Mouse (Mus musculus): ENCODE data around the gene Acot13.
A peak's percentile ranks its signal among the peaks of the same experiment; 100 is the strongest.

The Acot13 gene

GRCm38 (mm10) chr13:24830756-24831352, 486 bp downstream of the Acot13 start:
- peak; percentile 11 for DNase-seq (ENCODE audit: low read depth, low spot score)

DNA sequence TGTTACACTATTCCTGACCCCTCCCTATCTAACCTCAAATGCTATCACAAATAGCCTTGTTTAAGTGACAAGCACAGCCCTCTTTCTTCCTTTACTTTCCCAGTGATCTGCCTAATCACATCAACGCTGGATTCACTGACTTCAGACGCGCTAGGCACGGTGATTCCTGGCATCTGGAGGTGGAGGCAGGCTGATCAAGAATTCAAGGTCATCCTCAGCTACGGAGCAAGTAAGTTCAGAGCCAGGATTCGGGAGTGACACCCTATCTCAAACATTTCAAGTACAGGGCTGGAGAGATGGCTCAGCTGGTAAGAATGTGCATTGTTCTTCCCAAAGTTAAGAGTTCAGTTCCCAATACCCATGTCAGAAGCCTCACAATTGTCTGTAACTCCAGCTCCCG, 5.2 kb downstream of the Acot13 start:
- no peak for DNase-seq (ENCODE audit: low read depth, low spot score)

- no peak for DNase-seq (ENCODE audit: low read depth, low spot score)
These were observed 5.8 kb downstream of the Acot13 start for GRCm38 (mm10) chr13:24825587-24825986.

- no peak for DNase-seq (ENCODE audit: low read depth, low spot score)
These were observed 6.7 kb downstream of the Acot13 start for GRCm38 (mm10) chr13:24824647-24825046.

DNA sequence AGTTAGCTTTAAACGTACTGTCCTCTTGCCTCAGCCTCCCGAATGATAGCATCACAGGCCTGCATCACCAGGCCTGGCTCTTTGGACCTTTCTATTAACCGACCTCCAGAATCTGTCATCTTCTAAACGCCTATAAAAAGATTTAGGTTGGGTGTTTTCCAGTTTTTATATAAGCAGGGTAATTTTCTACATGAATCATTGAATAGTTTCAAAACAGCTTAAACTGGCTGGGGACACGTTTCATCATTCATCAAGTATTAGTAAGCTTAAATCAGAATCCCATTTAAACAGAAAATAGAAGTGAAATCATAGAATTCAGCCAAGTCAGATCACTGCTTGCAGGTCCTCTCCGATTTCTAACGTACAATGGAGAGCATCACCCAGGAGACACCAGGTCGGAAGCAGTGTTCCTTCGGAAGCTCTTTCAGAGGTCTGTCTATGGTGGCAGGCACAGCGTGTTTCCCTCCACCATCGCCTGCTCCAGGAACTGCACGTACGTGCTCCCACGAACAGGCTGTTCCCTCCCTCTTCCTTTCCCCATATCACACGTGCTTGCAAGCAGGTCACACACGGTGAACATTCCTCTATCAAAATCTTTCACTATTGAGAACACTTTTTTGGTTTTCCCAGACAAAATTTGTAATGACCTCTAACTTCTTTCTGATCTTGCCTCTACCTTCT, 8.5 kb downstream of the Acot13 start:
- DNase-seq (ENCODE audit: low read depth, low spot score), result no peak

- DNase-seq (ENCODE audit: low read depth, low spot score), result no peak
These were observed 11.4 kb downstream of the Acot13 start for GRCm38 (mm10) chr13:24819931-24820330.

- DNase-seq (ENCODE audit: low read depth, low spot score), result peak; percentile 12
These were observed 14.9 kb downstream of the Acot13 start for GRCm38 (mm10) chr13:24816125-24817092.

DNA sequence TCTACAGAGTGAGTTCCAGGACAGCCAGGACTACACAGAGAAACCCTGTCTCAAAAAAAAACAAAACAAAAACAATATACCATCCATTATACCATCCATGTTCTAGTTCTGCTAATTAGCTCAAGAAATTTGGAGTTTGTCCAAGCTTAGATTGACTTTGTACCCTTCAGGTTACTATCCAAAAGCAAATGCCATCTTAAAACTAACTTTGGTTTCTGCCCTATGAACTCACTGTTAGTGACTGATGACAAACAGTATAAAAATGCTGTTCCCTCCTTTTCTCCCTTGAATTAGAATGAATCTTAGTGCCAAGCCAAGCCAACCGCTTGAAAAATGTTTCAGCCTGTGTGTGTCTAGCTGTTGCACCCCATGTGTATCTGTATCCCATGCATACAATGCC, 16.7 kb downstream of the Acot13 start:
- DNase-seq (ENCODE audit: low read depth, low spot score), result no peak

DNA sequence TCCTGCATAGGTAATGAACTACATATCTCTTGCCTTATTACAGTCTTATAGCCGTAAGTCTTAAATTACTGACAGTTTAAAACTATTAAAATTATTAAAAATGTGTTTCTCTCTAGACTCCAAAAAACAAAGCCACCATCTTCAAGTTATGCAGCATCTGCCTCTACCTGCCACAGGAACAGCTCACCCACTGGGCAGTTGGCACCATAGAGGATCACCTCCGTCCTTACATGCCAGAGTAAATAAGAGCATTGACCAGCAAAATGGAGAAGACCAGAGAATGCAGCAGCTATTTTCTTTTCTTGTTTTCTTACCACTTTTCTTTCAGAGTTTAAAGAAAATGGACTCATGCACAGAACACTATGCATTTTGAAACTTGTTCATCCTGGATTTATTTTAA, 18.8 kb downstream of the Acot13 start:
- no peak for DNase-seq (ENCODE audit: low read depth, low spot score)

- DNase-seq (ENCODE audit: low read depth, low spot score), result no peak
These were observed 25.3 kb downstream of the Acot13 start for GRCm38 (mm10) chr13:24806079-24806478.

GRCm38 (mm10) chr13:24803196-24803595, 28.1 kb downstream of the Acot13 start:
- DNase-seq (ENCODE audit: low read depth, low spot score), result no peak

DNA sequence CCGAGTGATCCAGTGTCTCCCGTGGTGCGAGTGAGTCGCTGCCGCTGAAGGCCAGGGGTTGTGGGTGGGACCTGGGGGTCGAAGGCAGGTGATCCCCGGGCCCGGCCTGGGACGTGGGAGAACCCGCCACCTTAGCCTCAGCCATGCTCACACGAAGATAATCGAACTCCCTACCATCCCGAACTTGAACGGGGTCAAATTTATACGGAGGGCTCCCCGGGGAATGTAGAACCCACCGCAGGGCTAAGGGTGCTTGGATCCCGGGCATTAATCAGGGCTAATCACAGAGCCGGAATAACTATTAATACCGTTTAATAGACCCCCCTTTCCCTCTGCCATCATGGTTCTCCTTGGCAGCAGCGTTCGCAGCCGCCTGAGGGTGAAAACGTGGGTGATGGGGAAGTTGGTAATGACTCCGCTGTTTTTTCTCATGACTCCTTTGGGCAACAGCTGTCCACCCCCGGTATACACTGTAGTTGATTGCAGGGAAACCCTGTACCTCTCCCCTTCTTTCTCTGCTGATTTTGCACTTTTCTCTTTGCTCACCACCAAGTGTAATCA, 29.1 kb downstream of the Acot13 start:
- peak; percentile 33 for DNase-seq (ENCODE audit: low read depth, low spot score)

DNA sequence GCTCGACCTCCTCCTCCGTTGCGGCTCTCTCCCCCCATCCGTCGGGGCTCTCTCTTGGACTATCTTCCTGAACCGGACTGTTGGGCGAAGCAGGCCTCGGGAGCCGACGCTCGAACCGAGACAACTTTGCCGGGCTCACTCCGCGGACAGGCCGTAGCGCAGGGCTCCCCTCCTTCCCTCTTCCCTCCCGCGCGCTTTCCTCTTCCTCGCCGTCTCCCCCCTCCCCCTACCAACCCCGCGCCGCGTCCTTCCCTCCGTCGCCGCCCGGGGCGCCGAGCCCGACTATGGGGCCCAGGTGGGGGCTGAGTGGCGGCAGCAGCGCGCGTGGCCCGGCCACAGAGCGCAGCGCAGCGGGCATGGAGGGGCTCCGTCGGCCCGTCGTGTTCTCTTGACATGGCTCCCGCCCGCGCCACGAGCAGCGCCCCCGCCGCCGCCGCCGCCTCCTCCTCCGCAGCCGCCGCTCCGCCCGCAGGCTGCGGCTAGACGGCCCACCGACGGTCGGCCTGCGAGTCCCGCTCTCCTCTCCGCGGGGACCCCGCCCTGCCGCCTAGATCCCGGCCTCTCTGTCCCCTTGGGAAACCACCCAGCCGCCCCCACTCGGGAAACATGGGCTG, 29.9 kb downstream of the Acot13 start, which contains the start of gene BC005537:
Gene BC005537, plus strand, starts transcription at position 350 of the 614 bp plus-strand sequence.
- peak; percentile 59 for DNase-seq (ENCODE audit: low read depth, low spot score)

- DNase-seq (ENCODE audit: low read depth, low spot score), result peak; percentile 97
These were observed 30.5 kb downstream of the Acot13 start for GRCm38 (mm10) chr13:24800674-24801307.

DNA sequence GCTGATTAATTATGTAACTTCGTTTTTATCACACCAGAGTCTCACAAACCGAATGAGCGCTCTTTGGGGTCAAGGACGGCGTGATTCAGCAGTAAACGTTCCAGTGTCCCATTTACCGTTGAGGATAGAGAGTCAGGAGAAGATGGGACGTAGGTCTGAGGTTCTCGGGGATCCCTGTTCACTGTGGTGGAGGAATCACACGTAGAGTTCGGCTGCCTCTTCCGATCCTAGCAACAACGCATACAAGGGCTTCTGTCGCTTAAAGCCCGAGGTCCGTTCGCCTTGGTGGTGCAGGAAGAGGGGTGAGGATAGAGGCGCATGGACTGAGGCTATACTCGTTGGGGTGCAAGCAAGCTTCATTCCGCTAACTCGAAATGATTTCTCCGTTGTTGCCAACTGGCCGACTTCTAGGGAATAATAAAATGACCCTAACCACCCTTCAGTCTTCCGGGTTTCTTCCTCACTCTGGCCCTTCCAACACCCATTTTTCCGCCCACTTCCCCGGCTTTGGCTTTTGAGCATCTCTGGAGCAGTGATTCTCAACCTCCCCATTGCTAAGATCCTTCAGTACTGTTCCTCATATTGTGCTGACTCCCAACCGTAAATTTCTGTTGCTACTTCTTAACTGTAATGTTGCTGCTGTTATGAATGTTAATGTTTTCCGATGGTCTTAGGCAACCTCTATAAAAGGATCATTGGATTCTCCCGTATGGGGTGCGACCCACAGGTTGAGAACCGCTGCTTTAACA, 31.2 kb downstream of the Acot13 start:
- DNase-seq (ENCODE audit: low read depth, low spot score), result peak; percentile 19

- DNase-seq (ENCODE audit: low read depth, low spot score), result no peak
These were observed 32.0 kb downstream of the Acot13 start for GRCm38 (mm10) chr13:24799378-24799777.

GRCm38 (mm10) chr13:24798686-24799085, 32.7 kb downstream of the Acot13 start:
- DNase-seq (ENCODE audit: low read depth, low spot score), result no peak

DNA sequence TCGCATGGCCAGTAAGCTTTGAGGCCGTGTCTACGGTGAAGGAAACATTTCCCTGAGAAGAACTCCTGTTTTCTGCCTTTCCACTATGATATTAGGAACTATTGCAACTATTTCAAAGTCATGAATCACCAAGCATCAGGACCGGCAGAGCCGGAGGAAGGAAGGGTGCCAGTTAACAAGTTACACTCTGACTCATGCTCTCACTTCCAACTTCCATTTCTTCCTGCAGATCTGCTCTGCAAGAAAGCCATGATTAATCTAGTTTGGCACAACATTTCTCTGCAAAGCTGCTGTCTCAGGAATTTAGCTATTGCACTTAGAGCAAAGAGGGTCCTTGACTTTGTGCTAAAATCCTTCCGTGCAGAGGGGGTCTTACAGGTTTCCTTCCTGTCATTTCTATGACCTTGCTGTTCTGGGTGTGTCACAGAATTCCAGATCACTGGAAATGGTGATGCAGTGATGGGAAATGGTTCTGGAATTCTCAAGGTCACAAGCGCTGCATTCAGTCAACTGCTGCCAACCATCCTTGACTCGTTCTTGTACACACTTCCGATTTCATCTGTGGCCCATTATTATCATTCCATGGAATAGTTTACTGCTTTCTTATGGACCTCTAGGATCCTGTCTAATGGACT, 38.8 kb downstream of the Acot13 start:
- no peak for DNase-seq (ENCODE audit: low read depth, low spot score)

GRCm38 (mm10) chr13:24791349-24791748, 40.0 kb downstream of the Acot13 start:
- no peak for DNase-seq (ENCODE audit: low read depth, low spot score)

- no peak for DNase-seq (ENCODE audit: low read depth, low spot score)
These were observed 43.9 kb downstream of the Acot13 start for GRCm38 (mm10) chr13:24787477-24787876.
